Mouse (Mus musculus) adrenal gland, postnatal 36 days (tissue): Measurements from ENCODE around the gene Csnk1g2. TPM values are rescaled to one million over a fixed set of nuclear protein-coding genes. Genes with fewer than 3 reads are reported as not detected.

Source experiments
- DNase-seq, 2 experiments: peaks; one replicate each; pipeline ENCODE4 v3.0.0; 2021; ENCODE audit warnings: mixed read lengths in 1 of 2
- microRNA-seq: library from miRNA; unstranded; fragments of <30 nt; microRNA quantifications from one replicate; pipeline ENCODE4 v1.2.0, GENCODE M21; 2021
- total RNA-seq, 2 experiments: library from RNA; stranded (reverse); gene quantifications; 2 replicates each; pipeline ENCODE4 v1.2.3; 2021

The Csnk1g2 gene
- total RNA-seq, 2 experiments from 2014 or later: 129 to 135 TPM

GRCm38 (mm10) chr10:80679556-80680259 lies 57.1 kb downstream of the Csnk1g2 start:
- DNase-seq: peak; percentile 51 to 70

GRCm38 (mm10) chr10:80680260-80680696 lies 57.6 kb downstream of the Csnk1g2 start:
- no peak for DNase-seq

GRCm38 (mm10) chr10:80682003-80682402 lies 59.4 kb downstream of the Csnk1g2 start:
- DNase-seq: no peak

GRCm38 (mm10) chr10:80683647-80684046 lies 61.0 kb downstream of the Csnk1g2 start:
- DNase-seq: peak in 1 of 2 experiments; percentile 55

- peak; percentile 80 to 85 for DNase-seq
Observed at GRCm38 (mm10) chr10:80684214-80684613, 61.6 kb downstream of the Csnk1g2 start.

GRCm38 (mm10) chr10:80684984-80685383 lies 62.3 kb downstream of the Csnk1g2 start:
- no peak for DNase-seq

GRCm38 (mm10) chr10:80686617-80687016 lies 64.0 kb downstream of the Csnk1g2 start:
- DNase-seq: no peak

GRCm38 (mm10) chr10:80687850-80688249 lies 65.2 kb downstream of the Csnk1g2 start:
- peak; percentile 79 to 83 for DNase-seq

Small RNA genes lying within 50 kb of the gene (microRNA-seq; reads per million reads assigned to microRNA genes)
- gene Mir6912: 2.7 reads per million, percentile 5 among the genes with 10 or more reads in this experiment

Other genes with a start within 250 kb of the Csnk1g2 start
- gene Mex3d, start 235.2 kb upstream of the Csnk1g2 start, total RNA-seq: 10 to 100 TPM; 22.4 to 29.9 TPM
- 100 to 1,000 TPM; 140 to 148 TPM for gene Mbd3, start 223.3 kb upstream of the Csnk1g2 start, total RNA-seq
- gene Uqcr11, start 216.0 kb upstream of the Csnk1g2 start, total RNA-seq: 100 to 1,000 TPM; 876 to 886 TPM
- 10 to 100 TPM; 48.2 to 64.3 TPM for gene Tcf3, start 189.2 kb upstream of the Csnk1g2 start, total RNA-seq
- gene Onecut3, start 128.0 kb upstream of the Csnk1g2 start, total RNA-seq: not detected
- 1 to 10 TPM in 1 of 2 experiments, under 1 TPM in 1; 0.43 to 1.1 TPM for gene Atp8b3, start 83.7 kb upstream of the Csnk1g2 start, total RNA-seq
- gene Rexo1, start 61.3 kb upstream of the Csnk1g2 start, total RNA-seq: 10 to 100 TPM; 28.3 to 42.9 TPM
- 10 to 100 TPM; 13.6 to 14.1 TPM for gene Klf16, start 45.5 kb upstream of the Csnk1g2 start, total RNA-seq
- gene Abhd17a, start 32.5 kb upstream of the Csnk1g2 start, total RNA-seq: 100 to 1,000 TPM; 103 to 107 TPM
- 10 to 100 TPM; 64.3 to 64.6 TPM for gene Scamp4, start 20.0 kb upstream of the Csnk1g2 start, total RNA-seq
- gene Adat3, start 20.0 kb upstream of the Csnk1g2 start, total RNA-seq: 1 to 10 TPM; 2.7 to 6.1 TPM
- 1 to 10 TPM; 1.6 to 2.6 TPM for gene Gm49322, start 16.8 kb upstream of the Csnk1g2 start, total RNA-seq
- 10 to 100 TPM; 61.7 to 71.2 TPM for gene Btbd2, start 34.2 kb downstream of the Csnk1g2 start, total RNA-seq
- 100 to 1,000 TPM; 178 to 198 TPM for gene Mknk2, start 55.3 kb downstream of the Csnk1g2 start, total RNA-seq
- 10 to 100 TPM; 19.4 to 20.1 TPM for gene Mob3a, start 79.1 kb downstream of the Csnk1g2 start, total RNA-seq
- 10 to 100 TPM in 1 of 2 experiments, 1 to 10 TPM in 1; 9.9 to 16.6 TPM for gene Izumo4, start 79.3 kb downstream of the Csnk1g2 start, total RNA-seq
- 10 to 100 TPM; 80.3 to 99.6 TPM for gene Ap3d1, start 119.4 kb downstream of the Csnk1g2 start, total RNA-seq
- gene Dot1l, start 132.4 kb downstream of the Csnk1g2 start, total RNA-seq: 10 to 100 TPM; 53.2 to 64.6 TPM
- gene Sf3a2, start 175.4 kb downstream of the Csnk1g2 start, total RNA-seq: 10 to 100 TPM; 51.4 to 55.6 TPM
- 10 to 100 TPM; 84.6 to 86.8 TPM for gene Plekhj1, start 175.8 kb downstream of the Csnk1g2 start, total RNA-seq
- under 1 TPM; 0.40 to 0.83 TPM for gene Amh, start 182.4 kb downstream of the Csnk1g2 start, total RNA-seq
- gene Jsrp1, start 190.7 kb downstream of the Csnk1g2 start, total RNA-seq: 1 to 10 TPM; 4.7 to 7.2 TPM
- 1,000 to 10,000 TPM in 1 of 2 experiments, 100 to 1,000 TPM in 1; 923 to 1,039 TPM for gene Oaz1, start 203.8 kb downstream of the Csnk1g2 start, total RNA-seq
- gene Lingo3, start 221.2 kb downstream of the Csnk1g2 start, total RNA-seq: 1 to 10 TPM; 5.8 TPM
- 10 to 100 TPM; 26.6 to 36.8 TPM for gene Lsm7, start 232.4 kb downstream of the Csnk1g2 start, total RNA-seq
- 10 to 100 TPM; 28.1 to 30.3 TPM for gene Sppl2b, start 232.4 kb downstream of the Csnk1g2 start, total RNA-seq
- not detected for gene Tmprss9, start 249.0 kb downstream of the Csnk1g2 start, total RNA-seq